Mouse (Mus musculus): Measurements from ENCODE around the gene Itpkc.

- TF ChIP-seq CTCF (conservative IDR thresholded peaks at IDR 0.05; ENCODE audit: insufficient read depth, insufficient read length, low read depth, low read length): 0 out of 2 replicates have a peak, but pooled peaks have one; percentile 15
- no peak for TF ChIP-seq POLR2A (IDR thresholded peaks at IDR 0.05; ENCODE audit: low read depth, low read length)
Measured at GRCm38 (mm10) chr7:27249146-27249545, 20.7 kb upstream of the Itpkc start.

All from kidney, adult 2 months (tissue).